Mouse (Mus musculus): ENCODE data around the gene Tsen54.
A peak's percentile ranks its signal among the peaks of the same experiment; 100 is the strongest.
"Not testable (repeated sequence)": the region's sequence is repeated elsewhere in the genome, so short reads cannot be mapped to it uniquely, and the experiment has no call there.

Tsen54 gene

GRCm38 (mm10) chr11:115829036-115829435 lies 14.5 kb downstream of the Tsen54 start:
- no peak for DNase-seq (ENCODE audit: low spot score)

DNA sequence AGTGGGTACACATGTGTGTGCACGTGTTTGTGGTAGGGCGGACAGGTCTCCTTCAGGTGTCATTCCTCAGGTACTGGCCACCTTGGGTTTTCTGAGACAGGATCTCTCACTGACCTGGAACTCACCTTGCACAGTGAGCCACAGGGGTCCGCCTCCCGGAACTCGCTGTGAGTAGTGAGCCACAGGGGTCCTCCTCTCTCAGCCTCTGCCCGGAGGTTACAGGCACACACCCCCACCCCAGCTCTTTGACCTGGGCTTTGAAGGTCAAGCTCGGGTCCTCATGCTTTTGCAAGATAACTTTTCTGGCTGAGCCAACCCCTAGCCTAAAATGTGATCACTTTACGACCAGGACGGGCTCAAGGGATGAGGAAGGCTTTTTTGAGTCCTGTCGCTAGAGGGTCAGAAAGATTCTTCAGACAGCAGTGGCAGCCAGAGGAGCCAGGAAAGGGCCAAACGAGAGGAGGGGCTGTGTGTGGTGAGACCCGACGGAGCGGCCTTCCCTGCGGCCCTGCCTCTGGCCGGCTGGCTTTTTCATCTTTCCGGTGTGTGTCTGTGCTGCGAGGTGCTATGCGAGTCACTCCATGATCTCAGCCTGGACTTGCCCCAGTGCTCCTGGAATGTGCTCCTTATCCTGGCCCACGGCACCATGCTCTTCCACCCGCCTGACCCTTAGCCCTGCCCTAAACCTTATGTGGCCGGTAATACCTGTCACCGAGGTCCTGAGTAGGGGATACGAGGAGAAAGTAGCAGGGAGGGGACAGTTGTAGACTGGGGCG lies 16.2 kb downstream of the Tsen54 start:
- no peak for DNase-seq (ENCODE audit: low spot score)

DNA sequence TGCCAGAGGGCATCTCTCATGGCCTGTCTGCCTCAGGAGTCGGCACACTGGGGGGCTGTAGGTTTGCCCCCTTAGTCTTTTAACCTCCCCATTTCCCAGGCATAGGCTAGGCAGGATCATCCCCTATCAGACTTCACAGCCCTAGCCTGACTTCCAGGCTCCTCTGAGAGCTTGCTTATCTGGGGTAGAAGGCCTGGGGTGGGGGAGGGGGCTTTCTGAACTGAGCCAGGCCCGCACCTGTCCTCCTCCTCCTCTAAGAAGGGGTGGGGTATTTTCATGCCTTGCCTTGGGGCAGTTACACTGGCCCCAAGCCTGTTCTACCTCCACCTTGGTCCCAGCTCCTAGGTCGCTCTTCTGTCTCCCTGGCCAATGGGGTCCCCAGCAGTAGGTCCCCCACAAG lies 17.0 kb downstream of the Tsen54 start:
- no peak for DNase-seq (ENCODE audit: low spot score)

GRCm38 (mm10) chr11:115832064-115832463 lies 17.5 kb downstream of the Tsen54 start:
- DNase-seq (ENCODE audit: low spot score), result no peak

GRCm38 (mm10) chr11:115832523-115832922 lies 18.0 kb downstream of the Tsen54 start:
- DNase-seq (ENCODE audit: low spot score), result no peak

DNA sequence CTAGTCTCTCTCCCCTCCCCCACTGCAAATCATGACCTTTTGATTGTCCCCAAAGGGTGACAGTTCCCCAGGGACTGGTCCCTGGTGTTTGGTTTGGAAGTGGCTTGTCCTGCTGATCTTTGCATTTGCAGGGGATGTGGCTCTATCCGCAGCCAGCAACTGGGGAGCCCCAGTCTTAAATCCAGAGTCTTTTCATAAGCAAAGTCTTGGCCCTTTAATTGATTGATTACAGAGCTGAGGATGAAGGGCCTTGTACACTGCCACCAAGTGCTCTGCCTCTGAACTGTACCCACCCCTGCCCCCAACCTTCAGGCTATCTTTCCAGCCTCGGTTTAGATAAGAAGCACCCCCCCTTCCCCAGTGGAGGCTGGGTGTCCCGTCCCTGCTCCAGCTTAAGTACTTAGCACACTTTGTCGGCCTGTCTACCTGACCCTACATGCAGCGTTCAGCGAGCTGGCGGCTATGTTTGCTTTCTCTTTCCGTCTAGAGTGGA lies 18.5 kb downstream of the Tsen54 start:
- no peak for DNase-seq (ENCODE audit: low spot score)

GRCm38 (mm10) chr11:115834033-115834432 lies 19.5 kb downstream of the Tsen54 start:
- no peak for DNase-seq (ENCODE audit: low spot score)

DNA sequence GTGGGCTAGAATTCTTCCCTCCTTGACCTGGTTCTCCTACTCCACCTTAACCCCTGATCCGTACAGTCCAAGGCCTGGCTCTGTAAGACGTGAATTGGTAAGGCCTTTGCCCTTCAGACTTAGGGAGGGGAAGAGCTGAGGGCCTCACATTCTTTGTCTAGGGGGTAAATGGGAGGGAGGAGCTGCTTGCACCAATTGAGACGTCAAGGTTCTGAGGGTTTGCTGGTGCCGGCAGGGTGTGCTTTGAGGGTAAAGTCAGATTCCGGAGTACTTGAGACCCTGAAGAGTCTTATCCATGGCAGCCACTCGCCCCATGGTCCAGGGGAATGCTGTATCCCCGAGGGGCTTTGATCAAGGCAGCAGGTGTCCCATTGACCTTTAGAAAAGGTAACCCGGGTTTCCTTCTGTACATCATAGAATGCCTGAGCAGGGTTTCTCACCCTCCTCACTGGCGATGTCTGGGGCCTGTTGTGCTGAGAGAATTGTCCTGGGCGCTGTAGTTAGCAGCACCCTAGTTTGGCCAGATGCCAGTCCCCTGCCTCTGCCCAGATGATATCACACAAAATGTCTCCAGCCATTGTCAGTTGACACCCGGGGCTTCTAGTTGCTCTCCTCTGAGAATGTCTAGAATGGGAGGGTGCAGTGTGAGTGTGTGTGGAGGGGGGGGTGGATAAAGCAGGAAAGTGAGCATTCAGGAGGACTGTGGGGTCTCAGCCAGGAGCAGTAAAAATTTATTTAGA lies 22.3 kb downstream of the Tsen54 start:
- no peak for DNase-seq (ENCODE audit: low spot score)

- no peak for DNase-seq (ENCODE audit: low spot score)
Observed at GRCm38 (mm10) chr11:115837606-115838345, 23.3 kb downstream of the Tsen54 start.

DNA sequence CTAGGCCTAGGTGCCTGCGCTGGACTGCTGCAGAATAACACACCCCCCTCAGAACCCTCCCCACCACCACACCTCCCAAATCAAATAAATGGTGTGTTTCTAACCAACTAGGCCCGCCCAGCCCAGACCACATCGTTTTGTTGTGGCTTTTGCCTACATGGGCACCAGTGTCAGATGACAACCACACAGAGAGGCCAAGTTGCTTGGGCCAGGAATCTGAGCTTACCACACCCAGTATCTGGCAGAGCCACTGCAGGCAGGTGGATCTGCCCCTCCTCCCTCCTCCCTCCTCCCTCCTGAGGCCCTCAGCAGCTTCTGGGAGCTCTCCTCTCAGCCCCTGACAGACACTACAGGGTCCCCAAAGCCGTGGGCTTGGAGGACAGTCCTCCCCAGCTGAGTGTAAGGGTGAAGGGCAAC lies 24.4 kb downstream of the Tsen54 start:
- no peak for DNase-seq (ENCODE audit: low spot score)

GRCm38 (mm10) chr11:115839732-115840131 lies 25.2 kb downstream of the Tsen54 start:
- DNase-seq (ENCODE audit: low spot score), result no peak

DNA sequence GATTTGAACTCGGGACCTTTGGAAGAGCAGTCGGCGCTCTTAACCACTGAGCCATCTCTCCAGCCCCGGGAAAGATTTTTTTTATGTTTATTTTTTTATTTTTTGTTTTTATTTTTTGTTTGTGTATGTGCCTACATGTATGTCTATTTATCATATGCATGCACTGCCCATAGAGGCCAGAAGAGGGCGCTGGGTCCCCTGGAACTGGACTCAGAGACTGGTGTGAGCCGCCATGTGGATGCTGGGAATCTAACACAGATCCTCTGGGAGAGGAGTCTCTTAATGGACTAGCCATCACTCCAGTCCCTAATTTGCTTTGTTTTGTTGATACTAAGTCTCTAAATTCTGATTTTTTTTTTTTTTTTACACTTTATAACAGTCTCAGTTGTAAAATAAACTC lies 26.5 kb downstream of the Tsen54 start:
- no peak for DNase-seq (ENCODE audit: low spot score)

DNA sequence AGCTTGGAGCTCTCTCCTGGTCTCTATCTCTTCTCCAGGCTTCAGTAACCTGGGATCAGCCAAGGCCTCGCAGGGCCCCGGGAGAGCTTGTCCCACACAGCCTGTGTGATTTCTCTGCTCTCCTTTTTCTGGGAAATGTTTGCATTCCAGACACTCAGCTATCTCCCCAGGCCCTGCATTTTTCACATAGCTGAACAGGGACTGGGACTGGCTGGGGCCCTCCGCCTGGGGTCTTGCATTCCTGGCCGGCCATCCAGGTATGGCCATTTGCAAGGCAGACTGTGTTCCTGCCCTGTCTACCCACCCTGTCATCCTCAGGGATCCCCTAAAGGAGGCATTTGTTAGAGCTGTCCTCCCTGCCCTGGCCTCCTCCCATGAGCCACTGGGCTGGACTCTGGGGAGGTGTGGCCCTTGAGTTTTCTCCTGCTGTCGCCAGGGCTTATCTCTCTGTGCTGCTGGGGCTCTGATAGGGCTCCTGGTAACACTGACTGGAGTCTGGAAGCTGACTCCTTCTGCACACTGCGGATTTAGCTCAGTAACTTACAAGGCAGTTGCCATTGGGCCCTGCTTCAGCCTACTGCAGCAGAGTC lies 27.5 kb downstream of the Tsen54 start:
- DNase-seq (ENCODE audit: low spot score), result peak; percentile 58

DNA sequence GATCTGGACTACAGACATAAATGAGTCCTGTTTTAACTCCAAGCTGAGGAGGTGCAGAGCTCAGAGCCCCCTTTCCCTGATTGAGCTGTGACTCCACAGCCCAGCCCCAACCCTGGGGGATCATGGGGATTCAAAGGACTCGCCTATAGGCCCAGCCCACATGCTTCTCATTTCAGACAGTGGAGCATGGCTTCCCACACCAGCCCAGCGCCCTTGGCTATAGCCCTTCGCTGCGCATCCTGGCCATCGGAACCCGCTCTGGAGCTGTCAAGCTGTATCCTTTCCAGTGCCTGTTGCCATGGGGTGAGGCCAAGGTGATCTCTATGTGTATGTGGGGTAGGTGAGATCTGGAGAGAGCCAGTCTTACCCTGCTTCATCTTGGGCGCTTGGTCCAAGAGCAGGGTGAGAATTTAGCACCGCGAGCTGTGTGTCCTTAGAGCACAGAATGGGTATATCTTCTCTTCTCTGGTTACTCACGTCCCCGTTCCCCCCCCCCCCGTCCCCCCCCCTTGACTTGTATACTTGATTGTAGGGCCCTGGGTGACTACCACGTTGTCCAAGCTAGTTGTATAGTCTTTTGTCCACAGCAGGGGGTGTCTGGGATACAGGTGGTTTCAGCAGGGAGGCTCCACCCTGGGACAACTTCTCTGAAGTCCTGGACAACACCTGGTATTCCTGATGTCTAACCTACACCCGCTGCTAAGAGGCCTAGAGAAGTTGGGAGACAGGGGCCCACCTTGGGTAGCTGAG lies 28.8 kb downstream of the Tsen54 start:
- no peak for DNase-seq (ENCODE audit: low spot score)

DNA sequence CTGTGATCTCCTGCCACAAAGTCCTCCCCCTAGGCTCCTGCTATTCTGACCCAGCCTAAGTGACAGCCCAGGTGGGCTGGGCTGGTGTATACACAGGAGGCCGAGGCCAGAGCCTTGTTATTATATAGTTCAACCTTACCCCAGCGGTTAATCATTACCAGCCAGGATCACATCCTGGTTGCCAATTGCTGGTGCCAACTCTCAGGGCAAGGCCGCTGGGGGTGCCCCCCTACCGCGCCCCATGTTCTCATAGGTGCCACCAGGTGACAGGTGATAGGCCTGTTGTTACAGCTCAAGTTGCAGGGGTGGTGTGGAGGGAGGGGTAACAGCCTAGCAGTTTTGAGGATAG lies 29.3 kb downstream of the Tsen54 start:
- DNase-seq (ENCODE audit: low spot score), result no peak

GRCm38 (mm10) chr11:115844240-115844639 lies 29.7 kb downstream of the Tsen54 start:
- DNase-seq (ENCODE audit: low spot score), result no peak

GRCm38 (mm10) chr11:115845819-115846218 lies 31.3 kb downstream of the Tsen54 start:
- DNase-seq (ENCODE audit: low spot score), result no peak

DNA sequence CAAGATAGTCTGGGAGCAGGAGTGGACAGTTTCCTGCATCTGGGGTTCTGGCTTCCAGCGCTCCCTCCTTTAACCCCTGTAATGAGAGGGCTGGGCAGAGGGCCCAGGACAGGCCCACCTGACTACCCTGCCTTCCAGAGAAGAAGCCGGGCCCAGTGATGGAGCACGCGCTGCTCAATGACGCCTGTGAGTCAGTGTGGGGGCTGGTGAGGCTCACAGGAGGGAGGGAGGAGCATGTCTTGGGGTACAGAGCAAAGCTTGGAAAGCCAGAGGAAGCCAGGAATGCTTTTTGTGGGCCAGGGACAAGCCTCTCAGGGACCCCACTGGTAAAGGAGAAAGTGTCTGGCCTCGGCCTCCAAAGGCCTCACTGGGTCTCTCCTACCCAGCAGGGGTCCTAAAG lies 40.1 kb downstream of the Tsen54 start:
- no peak for DNase-seq (ENCODE audit: low spot score)

DNA sequence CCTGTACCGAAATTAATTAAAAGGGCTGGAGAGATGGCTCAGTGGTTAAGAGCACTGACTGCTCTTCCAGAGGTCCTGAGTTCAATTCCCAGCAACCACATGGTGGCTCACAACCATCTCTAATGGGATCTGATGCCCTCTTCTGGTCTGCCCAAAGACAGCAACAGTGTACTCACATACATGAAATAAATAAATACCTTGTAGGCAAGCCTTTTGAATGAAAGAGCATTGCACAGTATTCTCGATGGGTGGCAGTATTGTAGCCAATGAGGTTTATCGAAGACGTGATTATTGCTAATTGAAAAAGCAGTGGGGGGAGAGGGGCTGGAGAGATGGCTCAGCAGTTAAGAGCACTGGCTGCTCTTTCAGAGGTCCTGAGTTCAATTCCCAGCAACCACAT lies 42.6 kb downstream of the Tsen54 start:
- not testable (repeated sequence) for DNase-seq (ENCODE audit: low spot score)

DNA sequence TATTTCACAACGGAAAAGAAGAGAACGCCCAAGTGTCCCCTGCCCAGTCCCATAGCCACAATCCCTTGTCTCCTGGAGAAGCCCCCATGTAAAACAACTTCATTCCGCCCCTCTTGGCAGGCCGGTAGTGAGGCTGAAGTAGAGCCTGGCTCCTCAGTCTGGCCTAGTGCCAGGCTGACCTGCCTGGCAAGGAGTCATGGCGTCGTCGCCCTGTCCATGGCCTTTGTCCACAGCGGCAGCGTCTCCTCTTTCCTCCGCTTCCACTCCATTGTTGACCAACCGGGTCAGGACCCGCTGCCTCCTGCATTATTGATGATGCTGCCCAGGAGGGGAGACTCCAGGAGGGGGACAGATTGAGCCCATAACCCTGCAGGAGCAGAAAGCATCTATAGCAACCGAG lies 43.4 kb downstream of the Tsen54 start:
- DNase-seq (ENCODE audit: low spot score), result no peak

GRCm38 (mm10) chr11:115858354-115858753 lies 43.8 kb downstream of the Tsen54 start, which contains the start of gene Myo15b:
Gene Myo15b (plus strand): TSS chr11:115858406.
- DNase-seq (ENCODE audit: low spot score), result no peak
